Comparison of ENCODE assay signal across 9 mouse cellular contexts in the genomic region with DNA sequence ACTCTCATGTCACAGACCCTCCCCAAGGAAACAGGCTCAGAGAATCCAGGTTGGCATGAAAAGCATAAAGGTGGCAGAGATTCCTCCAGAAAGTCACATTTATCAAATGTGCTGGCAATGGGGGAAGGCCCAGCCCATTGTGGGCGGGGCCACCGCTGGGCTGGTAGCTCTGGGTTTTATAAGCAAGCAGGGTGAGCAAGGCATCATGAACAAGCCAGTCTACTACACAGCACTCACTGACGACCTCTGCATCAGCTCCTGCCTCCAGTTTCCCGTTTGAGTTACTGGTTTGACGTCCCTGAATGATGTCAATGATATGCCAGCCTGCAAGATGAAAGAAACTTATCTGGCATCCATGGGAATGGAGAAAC. TPM values are rescaled to one million over a fixed set of nuclear protein-coding genes. Genes with fewer than 3 reads are reported as not detected.
DNase-seq lines count a peak whose midpoint lies in the region; ATAC-seq and TF ChIP-seq lines count a peak whose summit lies in the region.
"Had no signal": no experiment of that assay in that cellular context is flagged by ENCODE, and none has a peak within 500 bp of the region (broad histone marks: within the 10 kb centered on the region; RNA-seq: fewer than 3 reads in every experiment).

No protein-coding gene starts in this region.

- H3K9me3 ChIP-seq in heart, embryonic 14.5 days (ENCODE audit: control insufficient read depth, low read length) = no peaks in the 10 kb centered on the region
- no peaks in the 10 kb centered on the region for H3K9me3 ChIP-seq in E14TG2a.4 (ENCODE audit: low read length)
- H3K9me3 ChIP-seq in embryonic facial prominence, embryonic 14.5 days (ENCODE audit: control insufficient read depth, low read length) = no peaks in the 10 kb centered on the region
- no peaks in the 10 kb centered on the region for H3K9me3 ChIP-seq in liver, embryonic 16.5 days (replicated peaks; ENCODE audit: control insufficient read depth, low read length)
- H3K9me3 ChIP-seq in hindbrain, embryonic 13.5 days = no peaks in the 10 kb centered on the region
- H3K9me3 ChIP-seq: neural tube, embryonic 12.5 days had no signal

- H3K4me1 ChIP-seq in heart, embryonic 14.5 days (ENCODE audit: control insufficient read depth in 2 of 2, insufficient read depth in 2 of 2, low read length in 2 of 2) = peaks cover 20 to 25% of the 10 kb centered on the region in 2 experiments
- peaks cover 42% of the 10 kb centered on the region for H3K4me1 ChIP-seq in E14TG2a.4 (replicated peaks; ENCODE audit: low read depth, low read length)
- peaks cover 14% of the 10 kb centered on the region for H3K4me1 ChIP-seq in embryonic facial prominence, embryonic 14.5 days (ENCODE audit: control insufficient read depth, insufficient read depth, low read length)
- peaks cover 17% of the 10 kb centered on the region for H3K4me1 ChIP-seq in liver, embryonic 16.5 days (ENCODE audit: control insufficient read depth, low read depth, low read length)
- 0 out of 2 replicates have a peak, but pooled peaks cover 6% of the 10 kb centered on the region for H3K4me1 ChIP-seq in hindbrain, embryonic 13.5 days (replicated peaks)
- H3K4me1 ChIP-seq: neural tube, embryonic 12.5 days had no signal

- no peak for ATAC-seq in heart, embryonic 14.5 days (ENCODE audit: insufficient number of reproducible peaks, insufficient read depth, low FRiP score, low read depth)
- ATAC-seq in embryonic facial prominence, embryonic 14.5 days (ENCODE audit: low read depth) = peak; percentile 19
- ATAC-seq in liver, embryonic 16.5 days (ENCODE audit: low read depth) = peak; percentile 81
- no peak for ATAC-seq in hindbrain, embryonic 13.5 days (ENCODE audit: low FRiP score)

- no peak overlapping the region for H3K4me3 ChIP-seq in heart, embryonic 14.5 days (ENCODE audit: control insufficient read depth in 1 of 2, insufficient read depth in 1 of 2, low read depth in 1 of 2, low read length in 2 of 2)
- H3K4me3 ChIP-seq in E14TG2a.4 (replicated peaks; ENCODE audit: low read length) = peak overlapping the region; percentile 17; the same call in 1 of the 2 replicates
- no peak overlapping the region for H3K4me3 ChIP-seq in embryonic facial prominence, embryonic 14.5 days (ENCODE audit: low read depth, low read length)
- H3K4me3 ChIP-seq in liver, embryonic 16.5 days (ENCODE audit: low read depth, low read length) = peak overlapping the region; percentile 39
- H3K4me3 ChIP-seq in hindbrain, embryonic 13.5 days = no peak overlapping the region
- H3K4me3 ChIP-seq: neural tube, embryonic 12.5 days had no signal

- TF ChIP-seq CTCF in E14TG2a.4 (conservative IDR thresholded peaks at IDR 0.05; ENCODE audit: low read length) = no peak

- WGBS in heart, embryonic 14.5 days = 20% methylated on average over 5 of the region's 5 CpGs
- WGBS in embryonic facial prominence, embryonic 14.5 days = 28% methylated on average over 5 of the region's 5 CpGs
- 14% methylated on average over 5 of the region's 5 CpGs for WGBS in liver, embryonic 16.5 days (ENCODE audit: insufficient replicate concordance)
- 43% methylated on average over 5 of the region's 5 CpGs for WGBS in hindbrain, embryonic 13.5 days

- DNase-seq in heart, adult 9 months (ENCODE audit: low spot score in 2 of 2) = no peak
- DNase-seq in embryonic facial prominence, embryonic 14.5 days (ENCODE audit: low spot score) = no peak
- no peak for DNase-seq in gastrocnemius, postnatal 14 days
- DNase-seq in right cerebral cortex, postnatal 25 days = no peak

- H3K4me2 ChIP-seq in heart, embryonic 14.5 days (ENCODE audit: low read length) = peak overlapping the region; percentile 11; the same call in 1 of the 2 replicates
- no peak overlapping the region for H3K4me2 ChIP-seq in embryonic facial prominence, embryonic 14.5 days (ENCODE audit: low read depth, low read length)
- peak overlapping the region; percentile 71 for H3K4me2 ChIP-seq in liver, embryonic 16.5 days (ENCODE audit: low read depth, low read length)
- H3K4me2 ChIP-seq in hindbrain, embryonic 13.5 days = no peak overlapping the region
- H3K4me2 ChIP-seq: neural tube, embryonic 12.5 days had no signal

- no peaks in the 10 kb centered on the region for H3K36me3 ChIP-seq in heart, embryonic 14.5 days (ENCODE audit: control insufficient read depth, insufficient read depth, low read length)
- no peaks in the 10 kb centered on the region for H3K36me3 ChIP-seq in E14TG2a.4 (ENCODE audit: insufficient read depth, low read length)
- no peaks in the 10 kb centered on the region for H3K36me3 ChIP-seq in embryonic facial prominence, embryonic 14.5 days (ENCODE audit: control insufficient read depth, insufficient read depth, low read length)
- H3K36me3 ChIP-seq in liver, embryonic 16.5 days (ENCODE audit: control insufficient read depth, insufficient read depth) = no peaks in the 10 kb centered on the region
- no peaks in the 10 kb centered on the region for H3K36me3 ChIP-seq in hindbrain, embryonic 13.5 days
- H3K36me3 ChIP-seq: neural tube, embryonic 12.5 days had no signal

- H3K9ac ChIP-seq in heart, embryonic 14.5 days (ENCODE audit: low read length) = no peak overlapping the region
- no peak overlapping the region for H3K9ac ChIP-seq in embryonic facial prominence, embryonic 14.5 days (ENCODE audit: low read depth, low read length)
- H3K9ac ChIP-seq in liver, embryonic 16.5 days (ENCODE audit: low read depth, low read length) = peak overlapping the region; percentile 47
- H3K9ac ChIP-seq in hindbrain, embryonic 13.5 days = no peak overlapping the region
- H3K9ac ChIP-seq: neural tube, embryonic 12.5 days had no signal

- peak overlapping the region in 1 of 2 experiments; percentile 71; a peak in 3 of 4 replicates for H3K27ac ChIP-seq in heart, embryonic 14.5 days (replicated peaks in 1 of 2; ENCODE audit: control insufficient read depth in 1 of 2, insufficient read depth in 1 of 2, low read depth in 2 of 2, low read length in 2 of 2)
- 0 out of 2 replicates have a peak overlapping the region, but pooled peaks have one; percentile 48 for H3K27ac ChIP-seq in embryonic facial prominence, embryonic 14.5 days (replicated peaks; ENCODE audit: low read depth, low read length)
- peak overlapping the region; percentile 82 for H3K27ac ChIP-seq in liver, embryonic 16.5 days (ENCODE audit: low read length)
- H3K27ac ChIP-seq in hindbrain, embryonic 13.5 days = no peak overlapping the region
- H3K27ac ChIP-seq: neural tube, embryonic 12.5 days had no signal

- no peaks in the 10 kb centered on the region for H3K27me3 ChIP-seq in heart, embryonic 14.5 days (ENCODE audit: control insufficient read depth, insufficient read depth, low read length)
- H3K27me3 ChIP-seq in E14TG2a.4 (ENCODE audit: insufficient read depth, low read length) = no peaks in the 10 kb centered on the region
- H3K27me3 ChIP-seq in embryonic facial prominence, embryonic 14.5 days (replicated peaks; ENCODE audit: control insufficient read depth, insufficient read depth, low read length) = no peaks in the 10 kb centered on the region
- no peaks in the 10 kb centered on the region for H3K27me3 ChIP-seq in liver, embryonic 16.5 days (ENCODE audit: control insufficient read depth, insufficient read depth, low read depth, low read length)
- no peaks in the 10 kb centered on the region for H3K27me3 ChIP-seq in hindbrain, embryonic 13.5 days

- intact Hi-C loops in gastrocnemius, postnatal 14 days (cut with DNase I; ENCODE audit: low total_unique reads) = no loop called here

RNA-seq across cellular contexts. Expression of a gene that starts 10.0 kb away (rescaled TPM):
- 53.0 and 53.3 TPM in 2 replicates for polyA plus RNA-seq in heart, embryonic 14.5 days (2014; fragmentation: Nextera tagmentation; extraction: Ambion mirVana)
- 49.3 TPM in 2 replicates for polyA plus RNA-seq in embryonic facial prominence, embryonic 14.5 days (2014; fragmentation: Nextera tagmentation; extraction: Ambion mirVana)
- polyA plus RNA-seq in liver, embryonic 16.5 days (2015; fragmentation: Nextera tagmentation; extraction: Ambion mirVana) = 45.6 and 47.9 TPM in 2 replicates
- total RNA-seq in gastrocnemius, postnatal 14 days (2021) = 10 to 100 TPM; 43.9 to 45.1 TPM
- 27.8 and 29.5 TPM in 2 replicates for polyA plus RNA-seq in hindbrain, embryonic 13.5 days (2015; fragmentation: Nextera tagmentation; extraction: Ambion mirVana)

RNA-seq across cellular contexts. Expression of a gene that starts 36.2 kb away (rescaled TPM):
- 17.6 and 17.8 TPM in 2 replicates for polyA plus RNA-seq in heart, embryonic 14.5 days (2014; fragmentation: Nextera tagmentation; extraction: Ambion mirVana)
- polyA plus RNA-seq in embryonic facial prominence, embryonic 14.5 days (2014; fragmentation: Nextera tagmentation; extraction: Ambion mirVana) = 9.4 and 11.3 TPM in 2 replicates
- 4.3 and 4.7 TPM in 2 replicates for polyA plus RNA-seq in liver, embryonic 16.5 days (2015; fragmentation: Nextera tagmentation; extraction: Ambion mirVana)
- total RNA-seq in gastrocnemius, postnatal 14 days (2021) = 1 to 10 TPM; 3.6 to 5.1 TPM
- polyA plus RNA-seq in hindbrain, embryonic 13.5 days (2015; fragmentation: Nextera tagmentation; extraction: Ambion mirVana) = 112 and 113 TPM in 2 replicates

RNA-seq across cellular contexts. Expression of a gene that starts 52.2 kb away (rescaled TPM):
- polyA plus RNA-seq in heart, embryonic 14.5 days (2014; fragmentation: Nextera tagmentation; extraction: Ambion mirVana) = 34.9 and 37.2 TPM in 2 replicates
- polyA plus RNA-seq in embryonic facial prominence, embryonic 14.5 days (2014; fragmentation: Nextera tagmentation; extraction: Ambion mirVana) = 5.2 and 5.6 TPM in 2 replicates
- 1.8 TPM in 2 replicates for polyA plus RNA-seq in liver, embryonic 16.5 days (2015; fragmentation: Nextera tagmentation; extraction: Ambion mirVana)
- total RNA-seq in gastrocnemius, postnatal 14 days (2021) = 1 to 10 TPM; 2.8 to 3.2 TPM
- 0.63 and 1.5 TPM in 2 replicates for polyA plus RNA-seq in hindbrain, embryonic 13.5 days (2015; fragmentation: Nextera tagmentation; extraction: Ambion mirVana)

Comparison
In these comparisons a context has a peak if more than half of its experiments do, and no peak if none do; other contexts are left out.
1. ATAC-seq: peak in embryonic facial prominence, embryonic 14.5 days (single experiment) and liver, embryonic 16.5 days (single experiment); none in heart, embryonic 14.5 days (single experiment) and hindbrain, embryonic 13.5 days (single experiment).
2. H3K4me2 ChIP-seq: peak in heart, embryonic 14.5 days (single experiment) and liver, embryonic 16.5 days (single experiment); none in embryonic facial prominence, embryonic 14.5 days (single experiment) and hindbrain, embryonic 13.5 days (single experiment).
3. H3K4me3 ChIP-seq: peak in E14TG2a.4 (single experiment) and liver, embryonic 16.5 days (single experiment); none in heart, embryonic 14.5 days (0 of 2), embryonic facial prominence, embryonic 14.5 days (single experiment) and hindbrain, embryonic 13.5 days (single experiment).